Mouse (Mus musculus): Measurements from ENCODE around the gene Klf1. TPM values are rescaled to one million over a fixed set of nuclear protein-coding genes. Genes with fewer than 3 reads are reported as not detected.

Gene Klf1
- polyA plus RNA-seq, 1 experiment from 2014 or later: 0.56 TPM

GRCm38 (mm10) chr8:84909162-84909767 lies 7.5 kb downstream of the Klf1 start:
- H3K4me2 ChIP-seq (replicated peaks; ENCODE audit: low read depth): peak overlapping the region; percentile 94
- no peaks in the 10 kb centered on the region; the same call in 1 of the 2 replicates for H3K36me3 ChIP-seq (ENCODE audit: control insufficient read depth, insufficient read depth)
- WGBS: 50% methylated on average over 20 of the region's 20 CpGs
- H3K4me1 ChIP-seq (replicated peaks; ENCODE audit: control insufficient read depth, insufficient read depth, low read length): peaks cover 12% of the 10 kb centered on the region; the same call in 1 of the 2 replicates
- peaks cover 21% of the 10 kb centered on the region; the same call in 1 of the 2 replicates for H3K27me3 ChIP-seq (replicated peaks; ENCODE audit: control insufficient read depth, insufficient read depth, low read length)
- 0 out of 2 replicates have a peak overlapping the region, but pooled peaks have one; percentile 60 for H3K9ac ChIP-seq (ENCODE audit: low read depth, low read length)
- no peak overlapping the region; the same call in 1 of the 2 replicates for H3K27ac ChIP-seq (ENCODE audit: low read depth, low read length)
- no peak for TF ChIP-seq CTCF (IDR thresholded peaks at IDR 0.05; ENCODE audit: low read depth)
- no peaks in the 10 kb centered on the region for H3K9me3 ChIP-seq (ENCODE audit: control insufficient read depth)
- no peak for ATAC-seq
- peak overlapping the region; percentile 51 for H3K4me3 ChIP-seq (ENCODE audit: low read depth, low read length)

DNA sequence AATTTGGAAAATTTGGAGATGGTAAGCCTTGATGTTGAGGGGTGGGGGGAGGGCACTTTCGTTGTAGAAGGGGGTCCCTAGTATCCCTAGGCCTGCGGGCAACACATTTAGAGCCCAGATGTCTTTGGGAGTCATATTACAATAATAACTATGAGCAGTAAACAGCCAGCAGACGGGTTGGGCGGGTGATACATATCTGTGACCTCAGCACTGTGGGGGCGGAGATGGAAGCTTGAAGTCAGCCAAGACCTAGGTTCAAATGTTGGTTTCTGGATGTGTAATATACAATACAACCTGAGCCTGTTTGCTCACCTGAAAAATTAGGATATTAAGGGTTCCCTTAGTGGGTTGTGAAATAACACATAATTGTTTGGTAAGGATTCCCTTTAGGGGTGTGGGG lies 8.2 kb downstream of the Klf1 start:
- Histone ChIP-seq H3K9ac (ENCODE audit: low read depth, low read length) (no peak overlapping the region), H3K36me3 (ENCODE audit: control insufficient read depth, insufficient read depth) (no peaks in the 10 kb centered on the region; the same call in 1 of the 2 replicates), H3K4me2 (replicated peaks; ENCODE audit: low read depth) (no peak overlapping the region), H3K9me3 (ENCODE audit: control insufficient read depth) (no peaks in the 10 kb centered on the region), H3K27ac (ENCODE audit: low read depth, low read length) (no peak overlapping the region), H3K4me1 (replicated peaks; ENCODE audit: control insufficient read depth, insufficient read depth, low read length) (peaks cover 12% of the 10 kb centered on the region; the same call in 1 of the 2 replicates), H3K4me3 (ENCODE audit: low read depth, low read length) (no peak overlapping the region), H3K27me3 (replicated peaks; ENCODE audit: control insufficient read depth, insufficient read depth, low read length) (peaks cover 21% of the 10 kb centered on the region; the same call in 1 of the 2 replicates)
- no peak for TF ChIP-seq CTCF (IDR thresholded peaks at IDR 0.05; ENCODE audit: low read depth)
- 60% methylated on average over 5 of the region's 5 CpGs for WGBS
- ATAC-seq: no peak

- no peak overlapping the region for H3K9ac ChIP-seq (ENCODE audit: low read depth, low read length)
- H3K9me3 ChIP-seq (ENCODE audit: control insufficient read depth): no peaks in the 10 kb centered on the region
- peaks cover 12% of the 10 kb centered on the region; the same call in 1 of the 2 replicates for H3K4me1 ChIP-seq (replicated peaks; ENCODE audit: control insufficient read depth, insufficient read depth, low read length)
- no peak overlapping the region for H3K27ac ChIP-seq (ENCODE audit: low read depth, low read length)
- H3K4me3 ChIP-seq (ENCODE audit: low read depth, low read length): no peak overlapping the region
- no peak for TF ChIP-seq CTCF (IDR thresholded peaks at IDR 0.05; ENCODE audit: low read depth)
- ATAC-seq: no peak
- 85% methylated on average over 6 of the region's 6 CpGs for WGBS
- H3K4me2 ChIP-seq (replicated peaks; ENCODE audit: low read depth): no peak overlapping the region
- H3K27me3 ChIP-seq (replicated peaks; ENCODE audit: control insufficient read depth, insufficient read depth, low read length): peaks cover 21% of the 10 kb centered on the region; the same call in 1 of the 2 replicates
- H3K36me3 ChIP-seq (ENCODE audit: control insufficient read depth, insufficient read depth): no peaks in the 10 kb centered on the region; the same call in 1 of the 2 replicates
Observed at GRCm38 (mm10) chr8:84910551-84910950, 8.8 kb downstream of the Klf1 start.

DNA sequence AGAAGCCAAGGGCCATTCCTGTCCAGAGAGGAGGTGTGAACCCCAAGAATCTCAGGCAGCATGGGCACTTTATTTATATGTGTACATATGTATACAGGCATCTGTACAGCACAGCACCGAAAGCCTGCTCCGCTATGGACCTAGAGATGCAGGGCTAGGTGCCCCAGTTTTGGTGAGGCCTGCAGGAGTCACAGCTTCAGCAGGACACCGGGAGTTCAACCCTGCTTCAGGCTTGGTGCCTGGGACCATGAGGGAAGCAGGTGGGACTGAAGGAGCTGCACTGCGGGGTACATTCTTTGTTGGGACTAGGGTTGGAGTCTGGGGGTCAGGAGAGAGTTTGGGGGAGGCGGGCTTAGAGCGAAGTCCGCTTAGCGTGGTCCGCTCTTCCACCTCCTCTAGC lies 10.1 kb downstream of the Klf1 start:
- Histone ChIP-seq H3K4me1 (replicated peaks; ENCODE audit: control insufficient read depth, insufficient read depth, low read length) (peaks cover 12% of the 10 kb centered on the region; the same call in 1 of the 2 replicates), H3K4me2 (replicated peaks; ENCODE audit: low read depth) (no peak overlapping the region), H3K27ac (ENCODE audit: low read depth, low read length) (no peak overlapping the region), H3K36me3 (ENCODE audit: control insufficient read depth, insufficient read depth) (no peaks in the 10 kb centered on the region; the same call in 1 of the 2 replicates), H3K9me3 (ENCODE audit: control insufficient read depth) (no peaks in the 10 kb centered on the region), H3K4me3 (ENCODE audit: low read depth, low read length) (no peak overlapping the region), H3K27me3 (replicated peaks; ENCODE audit: control insufficient read depth, insufficient read depth, low read length) (peaks cover 21% of the 10 kb centered on the region; the same call in 1 of the 2 replicates), H3K9ac (ENCODE audit: low read depth, low read length) (no peak overlapping the region)
- no peak for ATAC-seq
- 95% methylated on average over 9 of the region's 9 CpGs for WGBS
- no peak for TF ChIP-seq CTCF (IDR thresholded peaks at IDR 0.05; ENCODE audit: low read depth)

GRCm38 (mm10) chr8:84912391-84912790 lies 10.7 kb downstream of the Klf1 start:
- H3K4me1 ChIP-seq (replicated peaks; ENCODE audit: control insufficient read depth, insufficient read depth, low read length): peaks cover 12% of the 10 kb centered on the region; the same call in 1 of the 2 replicates
- H3K4me2 ChIP-seq (replicated peaks; ENCODE audit: low read depth): peak overlapping the region; percentile 77
- WGBS: 29% methylated on average over 27 of the region's 27 CpGs
- H3K9ac ChIP-seq (ENCODE audit: low read depth, low read length): no peak overlapping the region
- H3K27ac ChIP-seq (ENCODE audit: low read depth, low read length): no peak overlapping the region
- ATAC-seq: no peak
- no peaks in the 10 kb centered on the region; the same call in 1 of the 2 replicates for H3K36me3 ChIP-seq (ENCODE audit: control insufficient read depth, insufficient read depth)
- TF ChIP-seq CTCF (IDR thresholded peaks at IDR 0.05; ENCODE audit: low read depth): no peak
- peaks cover 21% of the 10 kb centered on the region; the same call in 1 of the 2 replicates for H3K27me3 ChIP-seq (replicated peaks; ENCODE audit: control insufficient read depth, insufficient read depth, low read length)
- no peaks in the 10 kb centered on the region for H3K9me3 ChIP-seq (ENCODE audit: control insufficient read depth)
- H3K4me3 ChIP-seq (ENCODE audit: low read depth, low read length): peak overlapping the region; percentile 42

DNA sequence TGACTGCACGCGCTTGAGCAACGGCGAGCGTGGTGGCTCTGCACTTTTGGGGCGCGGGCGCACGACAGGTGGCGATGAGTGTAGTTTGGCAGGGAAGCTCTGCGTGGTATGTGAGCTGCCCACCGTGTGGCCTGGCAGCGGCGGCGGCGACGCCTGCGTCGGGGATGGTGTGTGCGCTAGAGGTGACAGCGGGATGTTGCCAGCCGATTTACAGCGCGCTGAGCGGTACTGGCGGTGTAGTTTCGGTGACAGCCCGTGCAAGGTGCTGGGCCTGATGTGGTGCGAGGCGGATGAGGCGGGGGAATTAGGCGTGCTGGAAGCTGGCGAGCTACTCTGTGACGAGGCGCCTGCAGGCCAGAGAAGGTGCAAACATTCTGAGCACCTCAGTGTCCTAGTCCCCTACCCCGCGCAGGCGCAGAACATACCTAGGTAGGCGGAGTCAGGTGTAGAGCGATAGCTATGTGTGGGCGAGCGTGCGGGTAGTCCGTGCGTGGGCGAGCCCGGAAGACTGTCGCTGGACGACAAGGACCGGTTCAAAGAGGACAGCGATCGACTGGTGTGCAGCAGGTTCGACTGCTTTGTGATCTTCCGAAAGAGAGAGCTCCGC lies 11.3 kb downstream of the Klf1 start:
- peak overlapping the region; percentile 77 for H3K4me2 ChIP-seq (replicated peaks; ENCODE audit: low read depth)
- no peaks in the 10 kb centered on the region for H3K9me3 ChIP-seq (ENCODE audit: control insufficient read depth)
- peak overlapping the region; percentile 42 for H3K4me3 ChIP-seq (ENCODE audit: low read depth, low read length)
- WGBS: 1% methylated on average over 55 of the region's 55 CpGs
- peaks cover 12% of the 10 kb centered on the region; the same call in 1 of the 2 replicates for H3K4me1 ChIP-seq (replicated peaks; ENCODE audit: control insufficient read depth, insufficient read depth, low read length)
- no peak overlapping the region for H3K27ac ChIP-seq (ENCODE audit: low read depth, low read length)
- no peak overlapping the region for H3K9ac ChIP-seq (ENCODE audit: low read depth, low read length)
- peaks cover 21% of the 10 kb centered on the region; the same call in 1 of the 2 replicates for H3K27me3 ChIP-seq (replicated peaks; ENCODE audit: control insufficient read depth, insufficient read depth, low read length)
- H3K36me3 ChIP-seq (ENCODE audit: control insufficient read depth, insufficient read depth): no peaks in the 10 kb centered on the region; the same call in 1 of the 2 replicates
- ATAC-seq: peak; percentile 49
- no peak for TF ChIP-seq CTCF (IDR thresholded peaks at IDR 0.05; ENCODE audit: low read depth)
